Mouse (Mus musculus): ENCODE data around the gene Ano2. TPM values are rescaled to one million over a fixed set of nuclear protein-coding genes. Genes with fewer than 3 reads are reported as not detected.

Ano2 gene
- not detected for polyA plus RNA-seq (2017; shearing (Covaris generic))

- no peak for ATAC-seq
Observed at GRCm38 (mm10) chr6:125690057-125690703, at the start of gene Ano2. Gene Ano2 (plus strand): TSS chr6:125690419.

GRCm38 (mm10) chr6:125640486-125640885 is 49.7 kb upstream of the Ano2 start:
- no peak for ATAC-seq

- ATAC-seq: no peak
Observed at GRCm38 (mm10) chr6:125641146-125641545, 49.1 kb upstream of the Ano2 start.

GRCm38 (mm10) chr6:125648964-125649363 is 41.3 kb upstream of the Ano2 start:
- ATAC-seq: no peak

- no peak for ATAC-seq
Observed at GRCm38 (mm10) chr6:125651335-125651734, 38.9 kb upstream of the Ano2 start.

GRCm38 (mm10) chr6:125653416-125653815 is 36.8 kb upstream of the Ano2 start:
- no peak for ATAC-seq

GRCm38 (mm10) chr6:125656921-125657320 is 33.3 kb upstream of the Ano2 start:
- no peak for ATAC-seq

- no peak for ATAC-seq
Observed at GRCm38 (mm10) chr6:125657966-125658365, 32.3 kb upstream of the Ano2 start.

- ATAC-seq: no peak
Observed at GRCm38 (mm10) chr6:125661106-125661877, 28.9 kb upstream of the Ano2 start.

- ATAC-seq: no peak
Observed at GRCm38 (mm10) chr6:125663906-125664305, 26.3 kb upstream of the Ano2 start.

- ATAC-seq: no peak
Observed at GRCm38 (mm10) chr6:125671835-125672234, 18.4 kb upstream of the Ano2 start.

GRCm38 (mm10) chr6:125678492-125678891 is 11.7 kb upstream of the Ano2 start:
- ATAC-seq: no peak

GRCm38 (mm10) chr6:125680613-125681012 is 9.6 kb upstream of the Ano2 start:
- no peak for ATAC-seq

GRCm38 (mm10) chr6:125685420-125685819 is 4.8 kb upstream of the Ano2 start:
- no peak for ATAC-seq

- no peak for ATAC-seq
Observed at GRCm38 (mm10) chr6:125687986-125688385, 2.2 kb upstream of the Ano2 start.

GRCm38 (mm10) chr6:125701146-125701545 is 10.9 kb downstream of the Ano2 start:
- ATAC-seq: no peak

- ATAC-seq: no peak
Observed at GRCm38 (mm10) chr6:125711261-125711660, 21.0 kb downstream of the Ano2 start.

- ATAC-seq: no peak
Observed at GRCm38 (mm10) chr6:125726408-125726807, 36.2 kb downstream of the Ano2 start.

- ATAC-seq: no peak
Observed at GRCm38 (mm10) chr6:125727484-125727911, 37.3 kb downstream of the Ano2 start.

- no peak for ATAC-seq
Observed at GRCm38 (mm10) chr6:125729471-125729870, 39.3 kb downstream of the Ano2 start.

GRCm38 (mm10) chr6:125729986-125730535 is 39.8 kb downstream of the Ano2 start:
- ATAC-seq: no peak

GRCm38 (mm10) chr6:125737511-125738285 is 47.5 kb downstream of the Ano2 start:
- no peak for ATAC-seq
